Mouse (Mus musculus) heart, embryonic 15.5 days (tissue): ENCODE measurements around the gene Tmem87b. TPM values are rescaled to one million over a fixed set of nuclear protein-coding genes. Genes with fewer than 3 reads are reported as not detected.

Experiments
- ATAC-seq: fragments of 200-750 bp; cut with Nextera tagmentation; replicated peaks from 2 replicates; pipeline ENCODE4 v1.8.0; 2017; ENCODE audit warnings: low read depth, moderate TSS enrichment; ENCODE audit not compliant: insufficient number of reproducible peaks, insufficient read depth, low FRiP score
- H3K27ac ChIP-seq: fragments of 300-500 bp; sonication (generic); 2 replicates; pipeline ENCODE4 v1.5.1; 2015; ENCODE audit warnings: mild to moderate bottlenecking, inconsistent platforms
- H3K27me3 ChIP-seq: fragments of 300-500 bp; sonication (generic); 2 replicates; pipeline ENCODE4 v1.6.1; 2015; ENCODE audit warnings: inconsistent platforms
- H3K36me3 ChIP-seq: fragments of 300-500 bp; sonication (generic); 2 replicates; pipeline ENCODE4 v1.6.1; 2015; ENCODE audit warnings: mild to moderate bottlenecking, inconsistent platforms
- H3K4me1 ChIP-seq: fragments of 300-500 bp; sonication (generic); replicated peaks from 2 replicates; pipeline ENCODE4 v1.6.1; 2015; ENCODE audit warnings: inconsistent platforms
- H3K4me2 ChIP-seq: fragments of 300-500 bp; sonication (generic); 2 replicates; pipeline ENCODE4 v1.6.1; 2015; ENCODE audit warnings: inconsistent platforms, mild to moderate bottlenecking, moderate library complexity
- H3K4me3 ChIP-seq: fragments of 300-500 bp; sonication (generic); 2 replicates; pipeline ENCODE4 v1.5.1; 2015; ENCODE audit warnings: mild to moderate bottlenecking, inconsistent platforms
- H3K9ac ChIP-seq: fragments of 300-500 bp; sonication (generic); 2 replicates; pipeline ENCODE4 v1.6.1; 2015; ENCODE audit warnings: mild to moderate bottlenecking, inconsistent platforms
- H3K9me3 ChIP-seq: fragments of 300-500 bp; sonication (generic); replicated peaks from 2 replicates; pipeline ENCODE4 v1.6.1; 2016; ENCODE audit warnings: inconsistent platforms
- WGBS: fragments of 180-500 bp; shearing (Covaris S2); methylation state at CpG from one replicate; pipeline ENCODE4 v1.1.7; 2015; ENCODE audit warnings: mixed read lengths; 5-methylcytosine and 5-hydroxymethylcytosine counted together
- polyA plus RNA-seq: library from polyadenylated mRNA; unstranded; fragments of >200 nt; fragmentation: Nextera tagmentation; extraction: Ambion mirVana; gene quantifications from 2 replicates; pipeline ENCODE4 v1.2.1, GENCODE M21; 2015

The Tmem87b gene
- polyA plus RNA-seq, 1 experiment from 2014 or later, result 26.4 TPM

DNA sequence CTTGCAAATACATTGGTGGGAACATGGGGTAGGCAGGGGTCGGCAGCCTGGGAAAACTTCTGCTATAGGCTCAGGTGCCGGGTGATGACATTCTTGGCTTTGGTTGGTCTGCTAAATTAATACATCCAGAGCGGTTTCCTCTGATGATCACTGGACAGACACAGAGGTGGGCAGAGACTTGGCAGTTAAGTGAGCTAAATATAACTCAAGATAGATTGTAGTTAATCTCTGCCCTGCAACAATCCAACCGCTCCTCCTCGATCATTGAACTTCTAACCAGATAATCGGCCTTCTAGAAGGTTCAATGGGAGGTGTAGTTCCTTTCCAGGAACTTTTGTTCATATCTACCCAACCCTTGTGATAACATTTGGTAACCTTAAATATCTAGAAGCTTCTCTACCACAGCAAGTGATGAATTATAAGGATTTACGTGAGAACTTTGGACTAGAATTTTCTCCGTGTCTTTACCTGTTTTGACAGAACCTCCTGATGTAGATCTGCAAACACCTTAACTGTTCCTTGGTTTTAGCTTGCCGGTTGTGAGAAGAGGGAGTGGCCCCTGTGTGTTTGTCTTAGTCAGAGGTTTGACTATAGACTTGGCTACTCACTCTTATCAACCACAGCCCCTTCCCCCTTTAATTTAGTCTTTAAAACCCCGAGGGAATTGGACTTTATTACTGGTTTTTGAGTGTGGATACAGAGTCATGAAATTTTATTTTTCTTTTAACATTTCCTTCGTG is 26.9 kb upstream of the Tmem87b start:
- Histone ChIP-seq H3K9ac (no peak overlapping the region), H3K27me3 (no peaks in the 10 kb centered on the region), H3K4me1 (peaks cover 12% of the 10 kb centered on the region), H3K4me3 (no peak overlapping the region), H3K27ac (0 out of 2 replicates have a peak overlapping the region, but pooled peaks have one; percentile 16), H3K9me3 (no peaks in the 10 kb centered on the region), H3K4me2 (no peak overlapping the region; the same call in 1 of the 2 replicates), H3K36me3 (peaks cover 13% of the 10 kb centered on the region; the same call in 1 of the 2 replicates)
- ATAC-seq, result no peak
- WGBS, result 62% methylated on average over 11 of the region's 11 CpGs

DNA sequence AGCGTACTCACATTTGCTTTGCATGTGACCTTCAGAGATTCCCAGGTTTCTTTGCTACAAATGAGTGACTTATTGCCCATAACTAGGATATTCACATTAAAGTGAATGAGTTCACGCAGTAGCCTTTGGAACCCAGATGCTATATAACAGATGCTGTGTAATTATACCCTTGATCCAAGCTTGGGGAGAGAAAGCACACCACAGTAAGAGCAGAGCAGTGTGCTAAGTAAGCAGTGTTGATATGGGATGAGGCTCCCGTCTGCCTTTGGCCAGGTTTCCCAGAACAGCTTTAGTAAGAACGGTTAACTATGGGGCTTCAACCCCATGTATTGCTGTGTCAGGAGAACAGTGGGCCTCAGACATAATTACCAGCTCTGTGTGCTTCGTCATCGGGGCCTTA is 24.0 kb upstream of the Tmem87b start:
- H3K36me3 ChIP-seq, result peaks cover 13% of the 10 kb centered on the region; the same call in 1 of the 2 replicates
- no peak overlapping the region for H3K27ac ChIP-seq
- H3K9me3 ChIP-seq, result no peaks in the 10 kb centered on the region
- H3K4me1 ChIP-seq, result peaks cover 12% of the 10 kb centered on the region
- H3K9ac ChIP-seq, result no peak overlapping the region
- H3K4me3 ChIP-seq, result no peak overlapping the region
- no peak overlapping the region for H3K4me2 ChIP-seq
- ATAC-seq, result no peak
- 87% methylated on average over 6 of the region's 6 CpGs for WGBS
- H3K27me3 ChIP-seq, result no peaks in the 10 kb centered on the region

DNA sequence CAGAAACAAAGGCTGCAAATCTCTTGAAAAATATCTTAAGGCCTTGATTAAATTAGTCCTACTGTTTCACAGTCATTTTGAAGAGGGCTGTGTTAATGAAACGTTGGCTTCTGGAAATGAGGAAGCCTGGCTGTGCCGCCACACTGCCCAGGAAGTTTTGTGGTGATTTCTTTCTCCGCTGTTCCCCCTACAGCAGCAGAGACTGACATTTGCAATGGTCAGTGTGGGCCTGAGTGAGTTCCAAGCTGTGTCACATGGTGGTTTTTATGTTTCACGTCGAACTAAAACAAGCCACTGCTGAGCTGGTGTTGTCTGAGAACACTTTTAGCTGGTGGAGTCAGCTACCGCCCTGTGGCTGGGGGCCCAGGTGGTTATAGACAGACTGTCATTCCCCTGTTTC is 21.5 kb upstream of the Tmem87b start:
- no peak overlapping the region for H3K27ac ChIP-seq
- peaks cover 27% of the 10 kb centered on the region for H3K36me3 ChIP-seq
- no peaks in the 10 kb centered on the region for H3K4me1 ChIP-seq
- no peaks in the 10 kb centered on the region for H3K27me3 ChIP-seq
- no peak for ATAC-seq
- WGBS, result 64% methylated on average over 6 of the region's 6 CpGs
- H3K4me2 ChIP-seq, result no peak overlapping the region
- H3K9me3 ChIP-seq, result no peaks in the 10 kb centered on the region
- H3K4me3 ChIP-seq, result no peak overlapping the region
- H3K9ac ChIP-seq, result no peak overlapping the region

DNA sequence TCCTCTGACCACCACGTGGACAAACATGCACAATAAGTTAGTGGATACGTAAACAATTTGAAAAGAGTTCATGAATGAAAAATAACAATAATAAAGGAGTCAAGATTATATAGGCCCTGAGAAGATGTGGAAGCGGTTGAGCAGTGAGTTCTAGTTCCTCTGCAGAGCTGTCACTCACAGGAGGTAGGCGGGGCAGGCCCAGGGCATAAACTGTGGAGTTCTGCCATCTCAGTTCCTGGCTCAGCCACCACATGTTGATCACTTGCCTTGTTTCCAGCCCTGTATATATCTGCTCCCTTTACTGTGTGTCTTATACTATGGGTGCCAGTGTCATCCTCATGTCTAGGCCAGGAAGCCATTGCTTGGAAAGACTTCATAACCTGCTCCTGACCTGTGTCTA is 14.5 kb upstream of the Tmem87b start:
- WGBS, result 88% methylated on average over 4 of the region's 4 CpGs
- no peak overlapping the region for H3K4me3 ChIP-seq
- no peaks in the 10 kb centered on the region for H3K4me1 ChIP-seq
- no peak overlapping the region for H3K9ac ChIP-seq
- no peaks in the 10 kb centered on the region for H3K9me3 ChIP-seq
- H3K27ac ChIP-seq, result no peak overlapping the region
- no peak overlapping the region for H3K4me2 ChIP-seq
- no peaks in the 10 kb centered on the region for H3K27me3 ChIP-seq
- H3K36me3 ChIP-seq, result peaks cover 22% of the 10 kb centered on the region
- no peak for ATAC-seq

DNA sequence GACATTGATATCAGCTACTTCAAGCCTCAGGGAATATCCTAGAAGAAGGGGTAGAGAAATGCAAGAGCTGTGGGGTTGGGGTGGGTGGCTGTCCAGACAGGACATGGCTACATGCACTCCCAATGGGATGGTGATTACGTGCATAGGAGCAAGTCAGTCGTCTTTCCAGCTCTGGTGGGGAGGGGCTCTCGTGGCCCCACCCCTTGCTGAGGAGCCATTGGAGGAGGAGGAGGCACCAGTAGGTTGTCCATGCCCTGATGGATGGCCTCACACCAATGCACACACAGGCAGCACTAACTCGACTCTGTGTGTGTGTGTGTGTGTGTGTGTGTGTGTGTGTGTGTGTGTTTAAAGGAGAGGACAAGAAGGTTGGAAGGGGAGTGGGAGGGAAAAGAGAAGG is 12.6 kb upstream of the Tmem87b start:
- no peaks in the 10 kb centered on the region for H3K4me1 ChIP-seq
- no peak overlapping the region for H3K27ac ChIP-seq
- no peak for ATAC-seq
- WGBS, result 67% methylated on average over 4 of the region's 4 CpGs
- H3K27me3 ChIP-seq, result no peaks in the 10 kb centered on the region
- H3K36me3 ChIP-seq, result peaks cover 17% of the 10 kb centered on the region
- H3K9me3 ChIP-seq, result no peaks in the 10 kb centered on the region
- H3K4me2 ChIP-seq, result no peak overlapping the region
- no peak overlapping the region for H3K9ac ChIP-seq
- no peak overlapping the region for H3K4me3 ChIP-seq

DNA sequence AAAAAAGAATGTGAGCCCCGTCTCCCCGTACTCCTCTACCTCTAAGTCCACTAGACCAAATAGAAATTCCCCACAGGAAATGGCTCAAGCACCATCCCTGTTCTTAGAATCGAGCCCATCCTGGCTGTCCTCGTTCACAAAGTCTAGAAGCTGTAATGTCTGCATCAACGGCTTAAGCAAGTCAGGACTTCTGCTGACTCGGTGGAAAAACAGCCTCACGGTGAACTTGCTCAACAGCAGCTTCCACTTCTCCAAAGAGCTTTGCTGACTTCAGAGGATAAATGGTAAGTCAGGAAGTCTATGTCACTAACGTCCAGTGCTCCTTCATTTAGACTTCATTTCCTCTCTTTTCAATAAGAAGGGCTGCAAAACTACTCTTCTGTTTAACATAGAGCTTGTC is 11.4 kb upstream of the Tmem87b start:
- Histone ChIP-seq H3K4me1 (no peaks in the 10 kb centered on the region), H3K27ac (no peak overlapping the region), H3K27me3 (no peaks in the 10 kb centered on the region), H3K4me3 (no peak overlapping the region), H3K9me3 (no peaks in the 10 kb centered on the region), H3K36me3 (peaks cover 6% of the 10 kb centered on the region; the same call in 1 of the 2 replicates), H3K4me2 (no peak overlapping the region), H3K9ac (no peak overlapping the region)
- no peak for ATAC-seq
- WGBS, result 45% methylated on average over 8 of the region's 8 CpGs

DNA sequence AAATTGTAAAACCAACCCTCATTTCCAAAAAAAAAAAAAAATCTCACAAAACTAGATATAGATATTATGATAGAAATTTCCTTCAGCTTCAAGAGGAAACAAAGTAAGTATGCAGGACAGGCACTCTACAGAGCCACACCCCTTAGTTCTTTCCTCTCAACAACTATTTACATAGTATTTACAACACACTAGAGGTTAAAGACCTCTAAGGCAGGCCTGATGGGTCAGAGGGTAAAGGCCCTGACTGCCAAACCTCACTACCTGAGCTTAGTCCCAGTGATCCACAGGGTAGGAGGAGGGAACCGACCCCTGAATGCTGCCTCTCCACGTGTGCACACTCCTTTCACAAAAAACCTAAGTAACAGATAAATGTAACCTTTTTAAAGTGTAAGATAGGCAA is 5.2 kb upstream of the Tmem87b start:
- Histone ChIP-seq H3K9me3 (no peaks in the 10 kb centered on the region), H3K36me3 (no peaks in the 10 kb centered on the region), H3K27ac (no peak overlapping the region), H3K4me1 (peaks cover 10% of the 10 kb centered on the region), H3K4me3 (no peak overlapping the region), H3K4me2 (no peak overlapping the region), H3K27me3 (no peaks in the 10 kb centered on the region), H3K9ac (no peak overlapping the region)
- WGBS, result 44% methylated on average over 2 of the region's 2 CpGs
- ATAC-seq, result no peak

DNA sequence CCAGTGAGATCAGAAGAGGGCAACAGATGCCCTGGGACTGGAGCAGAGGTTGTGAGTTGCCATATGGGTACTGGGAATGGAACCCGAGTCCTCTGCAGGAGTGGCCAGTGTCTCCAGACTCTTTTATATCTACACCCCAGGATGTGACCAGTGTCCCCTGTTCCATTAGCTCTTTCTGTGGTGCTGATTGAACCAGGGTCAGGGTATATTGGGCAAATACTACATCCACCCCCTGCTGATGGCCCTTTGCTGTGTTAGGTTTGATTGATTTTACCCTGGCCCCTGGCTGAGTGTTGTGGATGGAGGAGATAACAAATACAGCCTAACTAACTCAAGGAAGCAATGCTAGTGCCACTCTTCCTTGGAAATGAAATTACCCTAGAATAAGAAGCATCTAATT is 1.6 kb upstream of the Tmem87b start:
- ATAC-seq, result no peak
- WGBS, result 79% methylated on average over 1 of the region's 1 CpGs
- Histone ChIP-seq H3K36me3 (no peaks in the 10 kb centered on the region), H3K27me3 (no peaks in the 10 kb centered on the region), H3K27ac (no peak overlapping the region), H3K4me1 (peaks cover 22% of the 10 kb centered on the region), H3K9me3 (no peaks in the 10 kb centered on the region), H3K4me3 (no peak overlapping the region), H3K4me2 (no peak overlapping the region), H3K9ac (no peak overlapping the region)

DNA sequence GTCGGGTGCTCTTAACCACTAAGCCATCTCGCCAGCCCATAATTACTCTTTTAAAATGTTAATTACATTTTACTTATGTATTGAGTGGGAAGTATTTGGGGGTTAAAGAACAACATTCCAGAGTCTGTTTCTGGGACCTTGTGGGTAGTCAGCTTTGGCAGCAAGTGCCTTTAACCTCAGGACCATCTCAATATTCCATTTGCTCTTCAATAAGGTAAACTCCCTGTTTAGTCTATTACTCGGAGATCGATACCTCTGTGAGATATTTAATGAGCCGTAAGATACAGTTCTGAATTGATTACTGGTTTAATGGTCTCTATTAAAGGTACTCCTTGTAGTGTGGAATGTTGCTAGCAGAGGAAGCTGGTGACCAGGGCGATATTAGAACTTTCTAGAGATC is 1.0 kb upstream of the Tmem87b start:
- no peaks in the 10 kb centered on the region for H3K36me3 ChIP-seq
- H3K4me3 ChIP-seq, result peak overlapping the region; percentile 81
- peak overlapping the region; percentile 85 for H3K4me2 ChIP-seq
- 46% methylated on average over 6 of the region's 6 CpGs for WGBS
- no peak overlapping the region for H3K9ac ChIP-seq
- no peaks in the 10 kb centered on the region for H3K27me3 ChIP-seq
- peak overlapping the region; percentile 93 for H3K27ac ChIP-seq
- no peaks in the 10 kb centered on the region for H3K9me3 ChIP-seq
- H3K4me1 ChIP-seq, result peaks cover 22% of the 10 kb centered on the region
- no peak for ATAC-seq

DNA sequence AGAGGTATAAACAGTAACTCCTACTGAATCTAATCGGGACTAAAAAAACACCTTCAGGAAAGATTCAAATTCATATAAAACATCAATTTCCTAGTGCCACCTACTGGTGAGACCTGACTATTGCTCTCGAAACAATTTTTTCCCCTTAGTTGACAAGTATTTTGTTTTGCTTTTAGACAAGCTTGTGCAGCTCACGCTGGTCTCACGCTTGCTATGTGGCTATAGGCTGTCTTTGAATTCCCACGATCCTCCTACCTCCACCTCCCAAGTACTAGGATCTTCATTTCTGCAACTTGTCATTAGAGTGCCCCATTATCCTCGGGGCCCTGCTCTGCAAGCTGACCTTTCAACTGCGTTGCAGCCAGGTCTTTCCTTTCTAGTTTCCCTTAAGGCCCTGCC is 532 bp upstream of the Tmem87b start:
- Histone ChIP-seq H3K9ac (peak overlapping the region; percentile 63), H3K4me1 (peaks cover 22% of the 10 kb centered on the region), H3K4me3 (peak overlapping the region; percentile 81), H3K36me3 (no peaks in the 10 kb centered on the region), H3K4me2 (peak overlapping the region; percentile 85), H3K9me3 (no peaks in the 10 kb centered on the region), H3K27me3 (no peaks in the 10 kb centered on the region), H3K27ac (peak overlapping the region; percentile 93)
- peak; percentile 23 for ATAC-seq
- WGBS, result 0% methylated on average over 7 of the region's 7 CpGs

DNA sequence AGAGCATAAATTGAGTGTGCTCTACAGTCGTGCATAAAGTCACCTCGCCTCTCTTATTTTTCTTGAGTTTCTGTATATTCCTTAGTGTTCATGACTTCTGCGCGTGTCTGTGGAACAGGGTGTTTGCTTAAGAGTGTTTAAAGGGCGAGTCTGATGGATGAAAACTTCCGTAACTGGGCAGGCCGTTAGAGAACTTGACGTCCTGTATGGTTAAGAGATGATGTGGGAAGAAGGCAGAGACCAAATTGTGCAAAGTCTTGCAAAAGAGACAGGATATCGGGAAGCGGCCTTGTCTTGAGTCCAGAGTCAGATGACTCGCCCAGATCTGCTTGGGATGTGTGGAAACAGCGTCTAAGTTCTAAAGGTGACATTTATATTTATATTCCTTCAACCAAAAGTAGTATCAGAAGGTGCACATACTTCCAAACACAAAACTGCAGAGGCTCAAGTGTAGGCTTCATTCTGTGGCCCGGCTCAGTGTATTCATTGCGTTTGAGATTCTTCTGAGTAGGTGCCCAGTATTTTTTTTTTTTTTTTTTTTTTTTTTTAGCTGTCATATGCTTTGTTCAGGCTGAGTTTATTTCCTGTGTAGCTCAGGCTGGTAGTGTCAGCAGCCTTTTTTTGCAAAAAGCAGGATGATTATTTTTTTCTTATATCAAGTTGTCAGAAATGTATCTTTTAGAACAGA is 1.2 kb downstream of the Tmem87b start:
- H3K4me2 ChIP-seq, result peak overlapping the region; percentile 85
- H3K9me3 ChIP-seq, result no peaks in the 10 kb centered on the region
- H3K9ac ChIP-seq, result peak overlapping the region; percentile 74
- no peak for ATAC-seq
- 17% methylated on average over 14 of the region's 14 CpGs for WGBS
- no peaks in the 10 kb centered on the region for H3K27me3 ChIP-seq
- peak overlapping the region; percentile 81 for H3K4me3 ChIP-seq
- H3K36me3 ChIP-seq, result no peaks in the 10 kb centered on the region
- peak overlapping the region; percentile 93 for H3K27ac ChIP-seq
- peaks cover 22% of the 10 kb centered on the region for H3K4me1 ChIP-seq

DNA sequence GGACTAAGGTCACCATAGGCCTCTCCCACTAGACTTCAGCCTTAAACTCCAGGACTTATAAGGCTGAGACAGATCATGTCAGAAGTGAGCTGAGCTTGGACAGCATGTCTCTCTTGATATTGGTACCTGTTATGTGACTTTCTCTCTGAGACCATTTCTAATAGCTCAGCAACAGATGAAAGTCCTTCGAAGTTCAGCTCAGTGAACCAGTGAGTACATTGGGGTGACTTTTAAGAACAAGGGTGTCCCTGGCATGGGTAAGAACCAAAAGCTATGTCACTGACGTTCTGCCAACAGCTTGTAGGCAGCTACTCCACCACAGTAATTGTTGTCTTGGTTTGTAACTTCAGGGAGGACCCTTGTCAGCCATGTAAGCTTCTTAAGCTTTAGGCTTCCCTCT is 2.7 kb downstream of the Tmem87b start:
- Histone ChIP-seq H3K4me3 (no peak overlapping the region), H3K4me2 (no peak overlapping the region), H3K36me3 (no peaks in the 10 kb centered on the region), H3K9ac (no peak overlapping the region), H3K4me1 (peaks cover 17% of the 10 kb centered on the region), H3K9me3 (no peaks in the 10 kb centered on the region), H3K27ac (no peak overlapping the region), H3K27me3 (no peaks in the 10 kb centered on the region)
- WGBS, result 81% methylated on average over 2 of the region's 2 CpGs
- no peak for ATAC-seq
